Mouse (Mus musculus) liver, embryonic 14.5 days (tissue): ENCODE results near the gene Triap1. TPM values are rescaled to one million over a fixed set of nuclear protein-coding genes. Genes with fewer than 3 reads are reported as not detected.

Experiments
- ATAC-seq: fragments of 200-750 bp; cut with Nextera tagmentation; 2 replicates; pipeline ENCODE4 v1.8.0; 2017; ENCODE audit warnings: moderate number of reproducible peaks, mild to moderate bottlenecking, moderate library complexity; ENCODE audit not compliant: insufficient read depth
- DNase-seq, 3 experiments: peaks; one replicate each; pipeline ENCODE4 v3.0.0-alpha.2; 2012 to 2013; ENCODE audit warnings: low read depth in 3 of 3, low spot score in 3 of 3
- H3K27ac ChIP-seq: fragments of 300-500 bp; sonication (generic); 2 replicates; pipeline ENCODE4 v1.5.1; 2014; ENCODE audit warnings: moderate library complexity, mild to moderate bottlenecking, control low read depth, inconsistent platforms
- H3K27me3 ChIP-seq: fragments of 300-500 bp; sonication (generic); 2 replicates; pipeline ENCODE4 v1.6.1; 2014; ENCODE audit warnings: mild to moderate bottlenecking, low read length, moderate library complexity; ENCODE audit not compliant: control insufficient read depth, insufficient read depth
- H3K36me3 ChIP-seq: fragments of 300-500 bp; sonication (generic); replicated peaks from 2 replicates; pipeline ENCODE4 v1.6.1; 2014; ENCODE audit warnings: low read depth; ENCODE audit not compliant: control insufficient read depth, insufficient read depth
- H3K4me1 ChIP-seq, 2 experiments: fragments of 200-500 bp in 1 of 2; fragments of 300-500 bp in 1 of 2; sonication (generic) in 1 of 2; replicated peaks; 2 replicates each; pipeline ENCODE4 v1.6.1; 2012 to 2014; ENCODE audit warnings: antibody characterized with exemption in 1 of 2, inconsistent platforms in 1 of 2, low read length in 1 of 2; ENCODE audit not compliant: control insufficient read depth in 2 of 2, insufficient read depth in 2 of 2
- H3K4me2 ChIP-seq: fragments of 300-500 bp; sonication (generic); 2 replicates; pipeline ENCODE4 v1.6.1; 2014; ENCODE audit warnings: low read depth, mild to moderate bottlenecking, control low read depth, moderate library complexity
- H3K4me3 ChIP-seq, 2 experiments: fragments of 200-500 bp in 1 of 2; fragments of 300-500 bp in 1 of 2; sonication (generic) in 1 of 2; 2 replicates each; pipeline ENCODE4 v1.5.1; 2012 to 2014; ENCODE audit warnings: low read depth in 2 of 2, low read length in 2 of 2, mild to moderate bottlenecking in 2 of 2, control low read depth in 1 of 2, inconsistent platforms in 1 of 2, moderate library complexity in 1 of 2; ENCODE audit not compliant: insufficient read depth in 1 of 2
- H3K9ac ChIP-seq: fragments of 300-500 bp; sonication (generic); replicated peaks from 2 replicates; pipeline ENCODE4 v1.6.1; 2014; ENCODE audit warnings: mild to moderate bottlenecking, control low read depth, moderate library complexity
- H3K9me3 ChIP-seq: fragments of 300-500 bp; sonication (generic); 2 replicates; pipeline ENCODE4 v1.6.1; 2016; ENCODE audit warnings: low read length, mixed read lengths; ENCODE audit not compliant: control insufficient read depth
- CTCF ChIP-seq: IDR thresholded peaks from 2 replicates; pipeline ENCODE4 v1.5.1; 2016; ENCODE audit warnings: antibody characterized with exemption, low read depth, control low read depth
- EP300 ChIP-seq: IDR thresholded peaks from 2 replicates; pipeline ENCODE4 v1.6.1; 2016; ENCODE audit warnings: antibody characterized with exemption, low read depth
- WGBS: fragments of 180-500 bp; shearing (Covaris S2); extraction: QIAGEN DNeasy Blood & Tissue Kit; methylation state at CpG from one replicate; pipeline ENCODE4 v1.1.7; 2014; ENCODE audit not compliant: insufficient replicate concordance; 5-methylcytosine and 5-hydroxymethylcytosine counted together
- polyA plus RNA-seq, 2 experiments: library from polyadenylated mRNA; depleted of rRNA in 1 of 2; stranded (reverse) in 1 of 2; unstranded in 1 of 2; fragments of >200 nt; fragmentation: Nextera tagmentation in 1 of 2; extraction: Ambion mirVana in 1 of 2; gene quantifications; 2 replicates each; pipeline versions ENCODE4 v1.2.1 to v1.2.3; 2012 to 2014

Gene Triap1
- polyA plus RNA-seq, 2 experiments, result 15.4 to 28.9 TPM

GRCm38 (mm10) chr5:115359438-115359837 is 18.4 kb downstream of the Triap1 start:
- H3K9me3 ChIP-seq, result no peaks in the 10 kb centered on the region
- no peak overlapping the region for H3K27ac ChIP-seq
- DNase-seq, result no peak
- H3K4me2 ChIP-seq, result no peak overlapping the region
- 58% methylated on average over 8 of the region's 8 CpGs for WGBS
- TF ChIP-seq CTCF (no peak), EP300 (no peak)
- no peak overlapping the region for H3K4me3 ChIP-seq
- no peaks in the 10 kb centered on the region for H3K36me3 ChIP-seq
- H3K4me1 ChIP-seq, result no peaks in the 10 kb centered on the region
- H3K27me3 ChIP-seq, result peaks cover 6% of the 10 kb centered on the region; the same call in 1 of the 2 replicates
- H3K9ac ChIP-seq, result no peak overlapping the region
- no peak for ATAC-seq

- Histone ChIP-seq H3K9me3 (no peaks in the 10 kb centered on the region), H3K27ac (no peak overlapping the region), H3K27me3 (peaks cover 6% of the 10 kb centered on the region; the same call in 1 of the 2 replicates), H3K4me1 (no peaks in the 10 kb centered on the region), H3K4me3 (no peak overlapping the region), H3K36me3 (no peaks in the 10 kb centered on the region), H3K9ac (no peak overlapping the region), H3K4me2 (no peak overlapping the region)
- TF ChIP-seq EP300, result no peak
- TF ChIP-seq CTCF, result no peak
- no peak for ATAC-seq
- WGBS, result 48% methylated on average over 5 of the region's 5 CpGs
- no peak for DNase-seq
Observed at GRCm38 (mm10) chr5:115359851-115360372, 18.9 kb downstream of the Triap1 start.

DNA sequence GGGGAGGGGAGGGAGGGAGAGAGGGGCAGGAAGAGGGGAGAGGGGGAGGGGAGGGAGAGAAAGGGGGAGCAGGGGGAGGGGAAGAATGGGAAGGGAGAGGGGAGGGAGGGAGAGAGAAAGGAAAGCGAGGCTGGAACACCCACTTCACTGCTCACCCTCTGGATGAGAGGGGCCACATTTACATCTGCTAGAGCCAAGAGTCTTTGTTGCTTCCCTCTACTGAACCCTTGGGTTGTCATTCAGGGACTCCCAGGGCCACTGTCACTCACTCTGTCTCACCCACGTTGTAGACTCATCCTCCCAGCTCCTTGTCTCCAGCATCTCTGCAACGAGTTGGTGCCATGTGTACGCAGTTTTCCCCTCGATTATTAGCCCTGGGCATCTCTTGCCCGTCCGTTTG is 21.2 kb downstream of the Triap1 start:
- H3K9me3 ChIP-seq, result no peaks in the 10 kb centered on the region
- 31% methylated on average over 7 of the region's 7 CpGs for WGBS
- no peaks in the 10 kb centered on the region for H3K36me3 ChIP-seq
- H3K4me3 ChIP-seq, result no peak overlapping the region
- no peak overlapping the region for H3K27ac ChIP-seq
- H3K27me3 ChIP-seq, result peaks cover 6% of the 10 kb centered on the region; the same call in 1 of the 2 replicates
- DNase-seq (no peak), ATAC-seq (no peak)
- H3K4me1 ChIP-seq, result no peaks in the 10 kb centered on the region
- TF ChIP-seq EP300 (no peak), CTCF (no peak)
- H3K9ac ChIP-seq, result no peak overlapping the region
- no peak overlapping the region for H3K4me2 ChIP-seq

- Histone ChIP-seq H3K4me1 (no peaks in the 10 kb centered on the region), H3K27ac (no peak overlapping the region), H3K9me3 (no peaks in the 10 kb centered on the region), H3K9ac (no peak overlapping the region), H3K36me3 (no peaks in the 10 kb centered on the region), H3K27me3 (peaks cover 6% of the 10 kb centered on the region; the same call in 1 of the 2 replicates), H3K4me2 (no peak overlapping the region), H3K4me3 (no peak overlapping the region)
- ATAC-seq (no peak), DNase-seq (no peak)
- WGBS, result 18% methylated on average over 19 of the region's 19 CpGs
- TF ChIP-seq EP300 (no peak), CTCF (no peak)
Observed at GRCm38 (mm10) chr5:115362819-115363714, 22.0 kb downstream of the Triap1 start.

DNA sequence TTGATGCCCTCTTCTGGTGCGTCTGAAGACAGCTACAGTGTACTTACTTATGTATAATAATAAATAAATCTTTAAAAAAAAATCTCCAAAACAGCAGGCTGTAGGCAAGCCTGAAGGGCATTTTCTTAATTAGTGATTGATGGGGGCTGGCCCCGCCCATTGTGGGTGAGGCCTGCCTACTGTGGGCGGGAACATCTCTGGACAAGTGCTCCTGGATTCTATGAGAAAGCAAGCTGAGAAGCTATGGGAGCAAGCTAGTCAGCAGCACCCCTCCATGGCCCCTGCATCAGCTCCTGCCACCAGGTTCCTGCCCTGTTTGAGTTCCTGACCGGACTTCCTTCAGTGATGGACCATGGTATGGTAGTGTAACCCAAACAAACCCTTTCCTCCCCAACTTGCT is 23.8 kb downstream of the Triap1 start:
- no peak overlapping the region for H3K4me3 ChIP-seq
- no peaks in the 10 kb centered on the region for H3K36me3 ChIP-seq
- no peak overlapping the region for H3K9ac ChIP-seq
- peaks cover 6% of the 10 kb centered on the region; the same call in 1 of the 2 replicates for H3K27me3 ChIP-seq
- no peaks in the 10 kb centered on the region for H3K4me1 ChIP-seq
- no peak for DNase-seq
- TF ChIP-seq EP300 (no peak), CTCF (no peak)
- no peak for ATAC-seq
- no peak overlapping the region for H3K4me2 ChIP-seq
- WGBS, result 51% methylated on average over 4 of the region's 4 CpGs
- no peak overlapping the region for H3K27ac ChIP-seq
- H3K9me3 ChIP-seq, result no peaks in the 10 kb centered on the region
